Mouse (Mus musculus) right cerebral cortex, postnatal 14 days (tissue): ENCODE data around the gene Cep350.

ENCODE experiments used
- DNase-seq: peaks from one replicate; pipeline ENCODE4 v3.0.0; 2022

The Cep350 gene

DNA sequence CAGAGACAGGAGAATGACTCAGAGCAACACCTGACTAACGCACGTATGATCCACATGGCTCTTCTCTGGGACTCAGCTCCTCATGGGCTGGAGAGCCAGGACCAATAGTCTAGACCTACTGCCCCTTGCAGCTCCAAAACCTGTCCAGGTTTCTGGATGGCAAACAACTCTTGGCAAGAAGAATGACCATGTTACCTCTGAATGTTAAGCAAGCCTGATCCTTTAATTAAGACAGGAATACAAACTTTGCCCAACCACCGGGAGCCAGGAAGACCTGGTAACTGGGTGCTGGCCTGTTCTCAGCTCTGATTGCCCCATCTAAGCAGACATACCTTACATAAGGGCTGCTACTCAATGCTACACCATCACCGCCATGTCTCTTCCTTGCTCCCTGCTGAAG is 164.8 kb downstream of the Cep350 start:
- no peak for DNase-seq

DNA sequence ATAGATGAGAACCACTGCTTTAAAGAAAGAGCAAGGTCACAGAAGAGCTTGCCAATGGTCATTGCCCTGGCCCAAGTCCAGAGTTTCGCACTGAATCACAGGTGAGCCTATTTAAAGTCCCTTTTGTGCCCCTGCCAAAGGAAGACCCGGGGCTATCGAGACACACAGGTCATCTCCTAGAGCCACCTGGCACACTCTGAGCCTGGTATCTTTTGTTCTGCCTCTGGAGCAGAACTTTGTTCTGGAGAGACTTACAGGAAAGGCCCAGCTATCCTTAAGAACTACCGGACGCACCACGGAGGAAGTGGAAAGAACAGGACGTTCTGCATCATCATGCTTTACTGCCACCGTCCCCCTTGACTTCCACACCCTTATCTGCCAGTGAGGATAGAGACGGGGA is 167.4 kb downstream of the Cep350 start:
- no peak for DNase-seq

DNA sequence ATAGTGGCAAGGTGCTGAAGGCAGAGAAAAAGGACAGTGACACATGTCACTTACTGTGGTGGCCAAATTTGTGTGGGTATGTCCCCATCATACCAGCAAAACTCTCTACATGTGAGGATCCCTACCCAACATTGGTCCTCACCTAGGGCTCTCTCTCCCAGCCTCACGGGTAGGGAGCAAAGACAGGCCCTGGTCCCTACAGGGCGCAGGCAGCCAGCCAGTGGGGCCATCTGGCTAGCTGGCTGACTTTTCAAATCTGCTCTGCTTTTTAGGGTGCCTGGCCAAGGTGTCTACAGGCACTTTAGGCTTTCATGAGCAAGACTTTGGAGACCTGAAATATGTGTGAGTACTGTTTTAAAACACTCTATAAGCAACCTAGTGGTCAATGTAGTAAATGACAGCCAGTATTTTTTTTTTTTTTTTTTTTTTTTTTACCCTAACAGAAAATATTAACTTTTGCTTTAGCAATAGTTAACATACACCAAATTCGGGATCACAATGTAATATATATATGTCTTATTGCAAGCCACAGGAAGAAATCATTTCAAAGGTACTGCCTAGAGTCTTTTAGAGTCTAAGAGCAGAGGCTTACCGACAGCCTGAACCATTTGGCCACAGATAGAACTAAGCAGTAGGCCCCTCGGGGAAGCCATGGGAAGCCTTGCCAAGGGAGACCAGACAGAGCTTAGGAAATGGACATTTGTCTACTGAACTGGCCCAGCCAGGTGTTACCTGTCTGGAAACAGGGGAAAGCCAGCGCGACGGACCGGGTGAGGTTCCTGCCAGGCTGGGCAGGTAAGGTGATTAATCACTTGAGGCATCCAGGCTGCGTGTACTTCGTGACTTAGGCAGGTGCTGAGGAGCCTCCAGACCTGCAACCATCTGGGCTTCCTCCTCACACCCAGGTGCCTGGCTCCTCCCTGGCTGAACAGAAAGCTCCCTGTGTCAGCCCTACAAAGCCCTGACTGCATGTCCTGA is 171.8 kb downstream of the Cep350 start:
- DNase-seq: no peak

DNA sequence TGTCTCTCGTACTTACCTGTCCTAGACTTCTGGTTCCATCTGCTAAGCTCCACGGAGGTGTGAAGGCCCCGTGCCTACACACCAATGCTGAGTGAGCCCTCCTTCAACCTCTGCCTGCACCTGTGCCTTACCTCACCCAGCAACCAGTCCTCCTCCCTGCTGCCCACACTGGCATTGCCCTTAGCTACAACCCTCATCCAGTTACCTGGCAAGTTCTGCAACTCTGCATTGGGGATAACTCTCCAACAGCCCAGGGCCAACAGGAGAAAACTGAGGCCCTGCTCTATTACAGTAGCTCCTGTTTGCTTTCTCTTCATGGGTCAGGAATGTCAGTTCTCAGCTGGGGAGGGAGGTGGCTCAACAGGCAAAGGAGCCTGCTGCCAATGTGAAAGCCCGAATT is 175.1 kb downstream of the Cep350 start:
- no peak for DNase-seq

DNA sequence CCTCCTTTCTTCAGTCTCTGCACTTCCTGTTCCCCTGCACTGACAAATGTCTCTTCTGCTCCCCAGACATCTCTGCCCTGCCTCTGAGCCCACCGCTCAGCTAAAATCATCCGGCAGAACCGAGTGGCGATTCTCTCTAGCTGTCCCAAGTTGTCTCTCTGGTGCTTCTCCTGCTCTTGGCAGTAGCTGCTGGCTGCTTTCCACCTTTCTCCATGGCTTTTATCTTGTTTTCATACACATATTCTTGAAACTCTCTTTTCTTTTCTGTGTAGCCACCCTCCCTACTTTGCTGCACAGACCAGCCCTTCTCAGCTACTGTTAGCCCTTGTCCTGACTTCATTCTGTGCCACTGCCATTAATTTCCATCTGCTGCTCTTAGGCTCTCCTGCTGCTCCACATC is 175.6 kb downstream of the Cep350 start:
- no peak for DNase-seq

DNA sequence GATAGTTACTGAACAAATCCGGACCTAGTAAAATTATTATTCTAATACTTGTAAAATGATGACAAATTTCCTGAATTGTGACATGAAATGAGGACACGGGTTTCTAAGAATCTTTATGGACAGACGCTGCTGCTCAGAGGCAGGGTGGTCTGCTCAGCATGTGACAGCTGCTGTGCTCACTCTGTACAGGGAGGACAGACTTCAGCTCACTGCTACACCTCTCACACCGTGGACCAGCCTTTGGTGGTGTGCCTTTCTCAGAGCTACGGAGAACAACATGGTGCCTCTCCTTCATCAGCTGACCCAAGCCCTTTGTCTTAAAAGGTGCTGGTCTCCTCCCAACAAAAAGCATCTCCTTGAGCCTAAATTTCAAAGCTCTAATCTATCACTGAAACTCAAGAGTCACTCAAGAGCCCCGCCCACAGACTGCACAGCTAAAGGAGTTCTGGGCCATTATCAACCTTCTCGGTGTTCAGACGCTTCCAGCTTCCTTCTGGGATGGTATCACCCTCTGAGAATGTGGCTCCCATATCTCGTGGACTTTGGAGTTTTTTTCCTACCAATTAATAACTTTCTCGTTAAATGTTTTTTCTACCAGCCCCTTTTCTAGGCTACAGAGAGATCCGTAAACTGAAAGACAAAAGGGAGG is 176.2 kb downstream of the Cep350 start:
- no peak for DNase-seq

DNA sequence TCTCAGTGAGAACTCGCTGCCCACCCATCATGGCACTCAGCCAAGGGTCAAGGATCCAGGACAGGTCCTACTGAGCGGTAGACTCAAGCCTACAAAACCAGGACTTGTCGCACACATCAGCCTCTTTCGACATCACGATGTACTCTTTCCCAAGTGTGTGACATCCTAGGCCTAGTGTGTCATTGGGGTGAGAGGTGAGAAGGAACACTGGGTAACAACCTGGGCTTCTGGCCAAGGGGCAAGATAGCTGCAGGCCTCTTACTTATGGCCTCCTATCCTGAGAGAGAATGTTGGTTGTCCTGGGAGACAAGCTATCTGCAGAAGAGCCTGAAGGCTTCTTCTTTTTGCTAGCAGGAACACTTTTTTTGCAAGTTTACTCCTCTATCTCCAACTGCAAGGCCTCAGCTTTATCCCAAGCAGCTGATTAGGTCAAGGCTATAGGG is 177.2 kb downstream of the Cep350 start:
- no peak for DNase-seq
